Mouse (Mus musculus) lung, postnatal 25 days (tissue): Measurements from ENCODE around the gene Myh3.
A peak's percentile ranks its signal among the peaks of the same experiment; 100 is the strongest.

Experiments used
- DNase-seq: peaks from one replicate; pipeline ENCODE4 v3.0.0; 2022; ENCODE audit warnings: low spot score

Gene Myh3

GRCm38 (mm10) chr11:67078000-67078399, at the start of gene Myh3:
Gene Myh3, plus strand, starts transcription at chr11:67078300.
- DNase-seq, result no peak

GRCm38 (mm10) chr11:67030904-67031602, 47.0 kb upstream of the Myh3 start:
- DNase-seq, result no peak

- DNase-seq, result no peak
Measured at GRCm38 (mm10) chr11:67031603-67031915, 46.5 kb upstream of the Myh3 start.

GRCm38 (mm10) chr11:67034775-67035485, 43.2 kb upstream of the Myh3 start:
- DNase-seq, result peak; percentile 30

- DNase-seq, result no peak
Measured at GRCm38 (mm10) chr11:67036229-67036628, 41.9 kb upstream of the Myh3 start.

- DNase-seq, result no peak
Measured at GRCm38 (mm10) chr11:67036892-67037291, 41.2 kb upstream of the Myh3 start.

- DNase-seq, result no peak
Measured at GRCm38 (mm10) chr11:67039799-67040198, 38.3 kb upstream of the Myh3 start.

- DNase-seq, result no peak
Measured at GRCm38 (mm10) chr11:67040483-67040882, 37.6 kb upstream of the Myh3 start.

- DNase-seq, result no peak
Measured at GRCm38 (mm10) chr11:67043007-67043406, 35.1 kb upstream of the Myh3 start.

- peak; percentile 32 for DNase-seq
Measured at GRCm38 (mm10) chr11:67044959-67045358, 33.1 kb upstream of the Myh3 start.

- no peak for DNase-seq
Measured at GRCm38 (mm10) chr11:67047199-67047598, 30.9 kb upstream of the Myh3 start.

GRCm38 (mm10) chr11:67048496-67048895, 29.6 kb upstream of the Myh3 start:
- no peak for DNase-seq

- no peak for DNase-seq
Measured at GRCm38 (mm10) chr11:67049256-67049655, 28.8 kb upstream of the Myh3 start.

- no peak for DNase-seq
Measured at GRCm38 (mm10) chr11:67051676-67052320, 26.3 kb upstream of the Myh3 start.

GRCm38 (mm10) chr11:67052321-67052952, 25.7 kb upstream of the Myh3 start, which contains the start of the genes Adprm and Sco1:
Gene Adprm, minus strand, starts transcription at chr11:67052594.
Gene Sco1, plus strand, starts transcription at chr11:67052670.
- peak; percentile 93 for DNase-seq

- DNase-seq, result no peak
Measured at GRCm38 (mm10) chr11:67054754-67055365, 23.2 kb upstream of the Myh3 start.

GRCm38 (mm10) chr11:67061311-67061710, 16.8 kb upstream of the Myh3 start:
- DNase-seq, result no peak

GRCm38 (mm10) chr11:67062726-67063125, 15.4 kb upstream of the Myh3 start:
- DNase-seq, result no peak

- no peak for DNase-seq
Measured at GRCm38 (mm10) chr11:67067741-67068140, 10.4 kb upstream of the Myh3 start.

GRCm38 (mm10) chr11:67072615-67073130, 5.4 kb upstream of the Myh3 start:
- no peak for DNase-seq

GRCm38 (mm10) chr11:67075036-67075435, 3.1 kb upstream of the Myh3 start:
- no peak for DNase-seq

GRCm38 (mm10) chr11:67076781-67077180, 1.3 kb upstream of the Myh3 start:
- DNase-seq, result no peak
